Mouse (Mus musculus) stomach, postnatal 0 days (tissue): Measurements from ENCODE around the gene Tfcp2.

Source experiments
- CTCF ChIP-seq: IDR thresholded peaks from 2 replicates; pipeline ENCODE4 v1.5.1; 2016; ENCODE audit warnings: antibody characterized with exemption, low read depth, mild to moderate bottlenecking, moderate library complexity
- EP300 ChIP-seq: optimal IDR thresholded peaks from 2 replicates; pipeline ENCODE3; 2016; ENCODE audit warnings: antibody characterized with exemption

GRCm38 (mm10) chr15:100473926-100474503, 77.8 kb downstream of the Tfcp2 start:
- TF ChIP-seq CTCF, result no peak
- TF ChIP-seq EP300, result no peak
